Mouse (Mus musculus): Measurements from ENCODE around the gene Ciapin1. TPM values are rescaled to one million over a fixed set of nuclear protein-coding genes. Genes with fewer than 3 reads are reported as not detected.
A peak's percentile ranks its signal among the peaks of the same experiment; 100 is the strongest.

The Ciapin1 gene
- polyA plus RNA-seq, 1 experiment, result 39.1 TPM

DNA sequence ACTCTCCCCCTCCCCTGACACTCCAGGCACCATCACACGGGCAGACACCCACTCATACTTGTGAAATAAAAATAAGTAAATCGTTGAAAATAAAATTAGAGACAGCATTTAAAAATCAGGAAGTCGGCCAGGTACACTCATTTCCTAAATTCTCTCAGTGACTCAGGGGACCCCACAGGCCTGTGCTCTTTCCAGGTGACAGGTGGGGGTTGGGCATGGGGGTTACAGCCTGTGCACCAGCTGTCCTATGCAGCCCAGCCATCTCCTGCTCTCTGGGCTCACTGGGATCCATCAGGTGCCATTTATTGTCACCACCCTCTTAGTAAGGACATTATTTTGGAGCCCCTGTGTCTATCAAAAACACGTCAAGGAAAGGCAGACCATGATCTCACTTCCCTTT, 54.3 kb downstream of the Ciapin1 start:
- TF ChIP-seq POLR2A (IDR thresholded peaks at IDR 0.05; ENCODE audit: extremely low read depth, insufficient read depth, low read length), result no peak
- no peak for TF ChIP-seq CTCF (IDR thresholded peaks at IDR 0.05; ENCODE audit: extremely low read depth, insufficient read depth, low read length)
- Histone ChIP-seq H3K27ac (ENCODE audit: insufficient read depth, low read length) (no peak overlapping the region), H3K4me1 (ENCODE audit: control insufficient read depth, insufficient read depth, low read length) (0 out of 2 replicates have a peak, but pooled peaks cover 2% of the 10 kb centered on the region), H3K4me3 (ENCODE audit: insufficient read depth, low read length) (no peak overlapping the region)

DNA sequence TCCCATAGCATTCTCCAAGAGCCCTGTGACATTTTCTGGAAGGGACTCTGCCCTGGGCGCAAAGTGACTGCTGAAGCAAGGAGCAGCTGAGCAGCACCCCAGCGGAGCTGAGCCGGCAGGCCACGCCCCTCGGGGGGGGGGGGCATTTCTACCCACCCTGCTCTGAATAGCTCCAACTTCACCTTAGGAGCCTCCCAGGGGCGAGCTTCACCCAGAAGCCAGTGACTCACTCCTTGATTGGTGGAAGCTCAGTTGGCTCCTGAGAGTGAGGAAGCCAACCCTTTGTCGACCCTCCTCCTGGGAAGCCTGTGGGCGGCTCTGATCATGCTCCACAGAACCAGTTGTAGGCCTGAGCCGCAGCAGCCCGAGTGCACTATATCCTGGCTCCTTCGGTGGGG, 56.3 kb downstream of the Ciapin1 start:
- H3K4me1 ChIP-seq (ENCODE audit: control insufficient read depth, insufficient read depth, low read length), result peaks cover 8% of the 10 kb centered on the region
- TF ChIP-seq POLR2A (IDR thresholded peaks at IDR 0.05; ENCODE audit: extremely low read depth, insufficient read depth, low read length) (0 out of 2 replicates have a peak, but pooled peaks have one; percentile 14), CTCF (IDR thresholded peaks at IDR 0.05; ENCODE audit: extremely low read depth, insufficient read depth, low read length) (no peak)
- no peak overlapping the region for H3K4me3 ChIP-seq (ENCODE audit: insufficient read depth, low read length)
- H3K27ac ChIP-seq (ENCODE audit: insufficient read depth, low read length), result no peak overlapping the region

DNA sequence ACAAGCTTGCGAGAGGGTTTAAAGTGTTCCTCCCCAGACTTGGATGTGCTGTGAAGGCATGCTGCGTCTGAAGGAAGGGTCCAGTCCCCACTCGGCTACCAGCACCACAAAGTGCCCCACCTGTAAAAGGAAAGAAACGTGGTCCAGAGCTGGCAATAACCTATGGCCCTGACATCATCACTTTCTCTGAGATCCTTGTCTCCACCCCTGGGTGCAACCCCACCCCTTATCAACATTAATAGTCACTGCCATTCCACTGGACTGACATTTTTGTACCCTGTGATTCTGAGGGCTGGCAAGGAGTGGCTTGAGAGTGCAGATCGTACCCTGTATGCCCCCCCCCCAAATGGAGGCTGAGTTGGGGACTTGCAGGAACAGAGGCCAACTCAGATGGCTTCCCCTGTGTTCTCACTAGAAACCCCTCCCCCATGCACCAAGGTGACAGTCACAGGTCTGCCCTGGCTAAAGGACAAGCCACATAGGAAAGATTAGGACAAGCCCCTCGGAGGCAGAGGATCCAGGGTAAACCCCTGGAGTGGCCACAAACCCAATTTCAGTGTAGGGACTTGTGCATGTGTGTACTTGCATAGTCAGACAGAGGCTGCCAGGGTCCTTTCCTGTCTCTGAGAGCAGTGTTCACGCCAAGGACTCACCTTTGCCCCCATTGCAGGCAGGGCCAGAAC, 56.9 kb downstream of the Ciapin1 start:
- TF ChIP-seq CTCF (IDR thresholded peaks at IDR 0.05; ENCODE audit: extremely low read depth, insufficient read depth, low read length) (no peak), POLR2A (IDR thresholded peaks at IDR 0.05; ENCODE audit: extremely low read depth, insufficient read depth, low read length) (no peak)
- H3K27ac ChIP-seq (ENCODE audit: insufficient read depth, low read length), result no peak overlapping the region
- peaks cover 9% of the 10 kb centered on the region for H3K4me1 ChIP-seq (ENCODE audit: control insufficient read depth, insufficient read depth, low read length)
- H3K4me3 ChIP-seq (ENCODE audit: insufficient read depth, low read length), result no peak overlapping the region

DNA sequence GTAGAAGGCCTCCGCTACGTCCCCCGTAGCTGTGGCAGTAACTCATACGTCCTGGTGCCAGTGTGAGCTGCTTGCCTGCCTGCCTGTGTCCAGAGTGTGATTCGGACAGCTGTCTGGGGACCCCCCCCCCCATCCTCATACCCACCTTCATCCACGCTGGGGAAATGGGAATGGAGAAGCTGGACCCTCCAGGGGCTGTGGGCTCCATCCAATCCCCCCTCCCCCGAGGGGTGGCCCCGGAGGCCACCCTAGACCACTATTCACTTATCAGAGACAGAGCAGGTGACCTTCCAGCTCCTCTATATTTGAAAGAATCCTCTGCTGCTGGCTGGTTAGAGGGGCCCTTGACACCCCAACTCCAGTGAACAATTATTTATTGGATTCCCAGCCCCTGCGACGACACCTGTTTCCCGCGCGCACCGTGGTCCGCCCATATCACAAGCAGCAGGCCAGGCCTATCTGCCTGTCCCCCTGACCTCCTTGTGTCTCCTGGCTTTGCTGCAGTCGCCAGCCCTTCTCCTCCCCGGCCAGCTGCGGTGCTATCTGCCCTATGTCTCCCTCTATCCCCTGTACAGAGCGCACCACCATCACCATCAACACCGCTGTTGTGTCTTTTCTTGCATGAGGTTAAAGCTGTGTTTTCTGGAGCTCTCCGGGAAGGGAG, 57.5 kb downstream of the Ciapin1 start:
- H3K4me1 ChIP-seq (ENCODE audit: control insufficient read depth, insufficient read depth, low read length), result peaks cover 9% of the 10 kb centered on the region
- TF ChIP-seq POLR2A (IDR thresholded peaks at IDR 0.05; ENCODE audit: extremely low read depth, insufficient read depth, low read length) (no peak), CTCF (IDR thresholded peaks at IDR 0.05; ENCODE audit: extremely low read depth, insufficient read depth, low read length) (no peak)
- no peak overlapping the region for H3K27ac ChIP-seq (ENCODE audit: insufficient read depth, low read length)
- no peak overlapping the region for H3K4me3 ChIP-seq (ENCODE audit: insufficient read depth, low read length)

DNA sequence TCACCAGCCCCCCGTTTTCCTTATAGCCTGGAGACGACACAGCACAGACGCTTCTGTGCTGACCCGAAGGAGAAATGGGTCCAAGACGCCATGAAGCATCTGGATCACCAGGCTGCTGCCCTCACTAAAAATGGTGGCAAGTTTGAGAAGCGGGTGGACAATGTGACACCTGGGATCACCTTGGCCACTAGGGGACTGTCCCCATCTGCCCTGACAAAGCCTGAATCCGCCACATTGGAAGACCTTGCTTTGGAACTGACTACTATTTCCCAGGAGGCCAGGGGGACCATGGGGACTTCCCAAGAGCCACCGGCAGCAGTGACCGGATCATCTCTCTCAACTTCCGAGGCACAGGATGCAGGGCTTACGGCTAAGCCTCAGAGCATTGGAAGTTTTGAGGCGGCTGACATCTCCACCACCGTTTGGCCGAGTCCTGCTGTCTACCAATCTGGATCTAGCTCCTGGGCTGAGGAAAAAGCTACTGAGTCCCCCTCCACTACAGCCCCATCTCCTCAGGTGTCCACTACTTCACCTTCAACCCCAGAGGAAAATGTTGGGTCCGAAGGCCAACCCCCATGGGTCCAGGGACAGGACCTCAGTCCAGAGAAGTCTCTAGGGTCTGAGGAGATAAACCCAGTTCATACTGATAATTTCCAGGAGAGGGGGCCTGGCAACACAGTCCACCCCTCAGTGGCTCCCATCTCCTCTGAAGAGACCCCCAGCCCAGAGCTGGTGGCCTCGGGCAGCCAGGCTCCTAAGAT, 58.4 kb downstream of the Ciapin1 start:
- peaks cover 12% of the 10 kb centered on the region for H3K4me1 ChIP-seq (ENCODE audit: control insufficient read depth, insufficient read depth, low read length)
- TF ChIP-seq CTCF (IDR thresholded peaks at IDR 0.05; ENCODE audit: extremely low read depth, insufficient read depth, low read length), result no peak
- TF ChIP-seq POLR2A (IDR thresholded peaks at IDR 0.05; ENCODE audit: extremely low read depth, insufficient read depth, low read length), result no peak

DNA sequence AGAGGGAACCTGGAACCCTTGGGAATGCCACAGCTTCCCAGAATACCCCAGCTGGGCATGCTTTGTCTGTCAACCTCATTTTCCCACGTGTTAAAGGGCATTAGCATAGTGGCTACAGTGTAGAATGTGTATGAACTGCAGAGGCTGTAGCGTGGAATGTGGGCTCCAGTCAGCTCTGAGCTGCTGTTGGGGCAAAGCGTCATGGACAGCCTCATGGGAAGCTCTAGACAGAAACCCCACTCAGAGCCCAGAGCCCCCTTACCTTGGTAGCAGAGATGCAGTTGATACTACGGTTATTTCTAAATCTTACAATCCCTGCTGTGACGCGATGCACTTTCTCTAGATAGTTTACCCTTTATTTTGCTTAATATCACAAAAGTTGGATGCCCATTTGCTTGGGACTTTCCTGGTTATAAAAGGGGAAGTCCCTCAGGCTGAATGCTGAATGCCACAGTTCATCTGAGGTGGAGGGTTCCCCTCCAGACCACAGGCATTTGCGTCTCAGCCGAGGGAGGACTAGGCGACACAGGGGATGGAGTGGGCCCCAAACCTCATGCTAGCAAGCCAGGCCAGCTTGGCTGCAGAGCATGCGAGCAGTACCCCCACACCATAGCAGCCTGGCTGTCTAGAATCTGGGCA, 59.1 kb downstream of the Ciapin1 start:
- no peak overlapping the region for H3K27ac ChIP-seq (ENCODE audit: insufficient read depth, low read length)

More for the DNA sequence above, 58.4 kb downstream of the Ciapin1 start:
- Histone ChIP-seq H3K4me3 (ENCODE audit: insufficient read depth, low read length) (no peak overlapping the region), H3K27ac (ENCODE audit: insufficient read depth, low read length) (no peak overlapping the region)

DNA sequence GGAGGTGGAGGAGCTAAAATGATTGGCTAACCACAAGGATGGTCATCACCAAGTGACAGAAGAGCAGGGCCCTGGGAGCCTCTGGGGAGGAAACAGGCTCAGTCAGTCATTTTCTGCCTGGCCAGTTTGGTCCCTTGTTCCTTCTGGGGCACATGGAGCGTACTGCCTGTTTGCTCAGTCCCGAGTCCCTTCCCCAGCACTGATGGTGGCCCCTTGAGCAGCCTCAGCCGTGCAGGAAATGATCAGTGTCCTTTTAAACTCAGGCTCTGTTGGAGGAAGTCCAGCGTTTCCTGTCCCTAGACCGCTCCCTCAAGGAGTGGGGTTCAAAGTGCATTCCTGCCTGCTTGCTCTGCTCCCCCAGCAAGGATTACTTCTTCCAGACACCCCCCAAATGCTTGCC, 59.7 kb downstream of the Ciapin1 start:
- H3K4me1 ChIP-seq (ENCODE audit: control insufficient read depth, insufficient read depth, low read length), result peaks cover 12% of the 10 kb centered on the region
- H3K4me3 ChIP-seq (ENCODE audit: insufficient read depth, low read length), result no peak overlapping the region
- 0 out of 2 replicates have a peak overlapping the region, but pooled peaks have one; percentile 2 for H3K27ac ChIP-seq (ENCODE audit: insufficient read depth, low read length)
- TF ChIP-seq CTCF (IDR thresholded peaks at IDR 0.05; ENCODE audit: extremely low read depth, insufficient read depth, low read length), result no peak
- no peak for TF ChIP-seq POLR2A (IDR thresholded peaks at IDR 0.05; ENCODE audit: extremely low read depth, insufficient read depth, low read length)

More for the DNA sequence above, 59.1 kb downstream of the Ciapin1 start:
- TF ChIP-seq CTCF (IDR thresholded peaks at IDR 0.05; ENCODE audit: extremely low read depth, insufficient read depth, low read length) (no peak), POLR2A (IDR thresholded peaks at IDR 0.05; ENCODE audit: extremely low read depth, insufficient read depth, low read length) (no peak)
- Histone ChIP-seq H3K4me3 (ENCODE audit: insufficient read depth, low read length) (no peak overlapping the region), H3K4me1 (ENCODE audit: control insufficient read depth, insufficient read depth, low read length) (peaks cover 12% of the 10 kb centered on the region)

DNA sequence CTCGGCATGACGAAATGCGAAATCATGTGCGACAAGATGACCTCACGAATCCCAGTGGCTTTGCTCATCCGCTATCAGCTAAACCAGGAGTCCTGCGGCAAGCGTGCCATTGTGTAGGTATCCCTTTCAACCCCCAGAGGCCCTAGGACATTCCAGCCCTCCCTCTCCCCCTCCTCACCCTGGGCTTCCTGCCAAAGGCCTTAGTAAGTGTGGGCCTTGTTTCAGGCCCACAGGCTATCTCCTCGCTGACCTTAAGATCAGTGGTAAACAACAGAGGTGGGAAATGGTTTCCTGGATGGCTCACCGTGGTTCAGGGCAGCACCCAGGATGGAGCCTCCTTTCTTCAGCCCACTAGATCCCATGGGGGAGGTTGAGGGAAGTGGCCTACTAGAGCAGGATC, 60.1 kb downstream of the Ciapin1 start:
- Histone ChIP-seq H3K4me3 (ENCODE audit: insufficient read depth, low read length) (no peak overlapping the region; the same call in 1 of the 2 replicates), H3K27ac (ENCODE audit: insufficient read depth, low read length) (no peak overlapping the region), H3K4me1 (ENCODE audit: control insufficient read depth, insufficient read depth, low read length) (peaks cover 12% of the 10 kb centered on the region)
- TF ChIP-seq CTCF (IDR thresholded peaks at IDR 0.05; ENCODE audit: extremely low read depth, insufficient read depth, low read length), result no peak

DNA sequence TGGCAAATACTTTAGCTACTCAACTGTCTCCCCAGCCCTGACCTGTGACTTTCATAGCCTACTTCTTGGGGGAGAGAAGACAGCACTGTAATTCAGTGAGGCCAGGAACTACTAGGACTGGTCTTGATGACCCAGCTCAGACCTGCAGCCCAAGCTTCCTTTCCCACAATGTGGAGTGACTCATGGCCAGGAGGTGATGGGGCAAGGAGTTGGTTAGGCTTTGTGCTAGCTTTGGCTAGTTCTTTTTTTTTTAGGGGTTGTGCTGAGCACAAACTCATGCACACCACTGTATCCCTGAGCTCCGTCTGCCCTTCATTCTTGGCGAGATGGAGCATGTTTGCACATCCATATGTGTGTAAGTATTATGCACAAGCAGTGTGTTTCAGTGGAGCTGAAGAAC, 61.8 kb downstream of the Ciapin1 start:
- no peak overlapping the region for H3K27ac ChIP-seq (ENCODE audit: insufficient read depth, low read length)
- TF ChIP-seq POLR2A (IDR thresholded peaks at IDR 0.05; ENCODE audit: extremely low read depth, insufficient read depth, low read length) (0 out of 2 replicates have a peak, but pooled peaks have one; percentile 7), CTCF (IDR thresholded peaks at IDR 0.05; ENCODE audit: extremely low read depth, insufficient read depth, low read length) (no peak)
- peaks cover 15% of the 10 kb centered on the region for H3K4me1 ChIP-seq (ENCODE audit: control insufficient read depth, insufficient read depth, low read length)
- peak overlapping the region; percentile 97; the same call in 1 of the 2 replicates for H3K4me3 ChIP-seq (ENCODE audit: insufficient read depth, low read length)
